Mouse (Mus musculus): ENCODE results near the gene Plin1. TPM values are rescaled to one million over a fixed set of nuclear protein-coding genes. Genes with fewer than 3 reads are reported as not detected.

The Plin1 gene
- total and polyA plus RNA-seq, 3 experiments, result not detected

DNA sequence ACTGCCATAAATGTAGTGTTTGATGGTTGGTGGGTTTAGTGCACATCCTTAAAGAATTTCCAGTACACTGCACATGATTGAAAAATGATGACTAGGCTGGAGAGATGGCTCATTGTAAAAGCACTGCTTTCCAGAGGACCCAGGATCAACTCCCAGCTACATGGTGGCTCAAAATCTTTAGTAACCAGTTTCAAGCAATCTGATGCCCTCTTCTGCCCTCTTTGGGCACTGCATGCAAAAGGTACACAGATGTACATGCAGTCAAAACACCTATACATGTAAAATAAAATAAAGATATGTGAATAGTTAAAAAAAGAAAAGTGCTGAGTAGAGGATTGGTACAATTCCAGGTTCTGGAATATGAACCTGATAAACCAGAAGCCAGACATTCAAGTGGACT is 53.5 kb downstream of the Plin1 start:
- H3K9me3 ChIP-seq (replicated peaks; ENCODE audit: low read length), result no peaks in the 10 kb centered on the region
- no peaks in the 10 kb centered on the region for H3K27me3 ChIP-seq (replicated peaks)
- no peak overlapping the region for H3K4me2 ChIP-seq (ENCODE audit: insufficient read depth, low read depth, poor library complexity, severe bottlenecking)
- DNase-seq (ENCODE audit: extremely low read depth), result peak; percentile 17
- no peak overlapping the region for H3K9ac ChIP-seq (ENCODE audit: insufficient read depth, low read depth)
- H3K79me2 ChIP-seq (replicated peaks; ENCODE audit: control insufficient read depth, extremely low read depth, insufficient read depth, poor library complexity, severe bottlenecking), result no peaks in the 10 kb centered on the region
- dilution Hi-C loops (cut with MboI; ENCODE audit: extremely low pct_ligation_motif_present, extremely low pct_unique_long_range_greater_than_20kb, low sequenced_read_pairs), result no loop called here
- TF ChIP-seq E2F4 (IDR thresholded peaks at IDR 0.05; ENCODE audit: insufficient replicate concordance, low read depth, low read length), result no peak
- TF ChIP-seq CTCF (conservative IDR thresholded peaks at IDR 0.05 in 1 of 2, IDR thresholded peaks at IDR 0.05 in 1 of 2; ENCODE audit: low read depth in 2 of 2, low read length in 2 of 2), result peak; percentile 23 to 41; a peak in 2 of 4 replicates
- H3K27ac ChIP-seq (ENCODE audit: insufficient read depth, low read depth), result no peak overlapping the region
- H3K4me1 ChIP-seq (ENCODE audit: control insufficient read depth in 1 of 2, insufficient read depth in 2 of 2), result no peaks in the 10 kb centered on the region
- H3K4me3 ChIP-seq (replicated peaks in 1 of 3; ENCODE audit: low read depth in 2 of 3, low read length in 2 of 3, poor library complexity in 1 of 3), result no peak overlapping the region
- H3K36me3 ChIP-seq (replicated peaks in 1 of 2; ENCODE audit: control insufficient read depth in 1 of 2, insufficient read depth in 1 of 2, low read length in 1 of 2), result peaks cover 51 to 90% of the 10 kb centered on the region in 2 experiments
- in situ Hi-C loops (cut with MboI; ENCODE audit: low pct_ligation_motif_present, low pct_unique_long_range_greater_than_20kb, low sequenced_read_pairs), result no loop called here

GRCm38 (mm10) chr7:79670900-79671604 is 61.7 kb downstream of the Plin1 start:
- H3K36me3 ChIP-seq (replicated peaks in 1 of 2; ENCODE audit: control insufficient read depth in 1 of 2, insufficient read depth in 1 of 2, low read length in 1 of 2), result peaks cover 43 to 88% of the 10 kb centered on the region in 2 experiments
- no peak for TF ChIP-seq SIN3A (IDR thresholded peaks at IDR 0.05; ENCODE audit: low read length)
- no peak for TF ChIP-seq CHD2 (IDR thresholded peaks at IDR 0.05; ENCODE audit: low read length)
- TF ChIP-seq HCFC1 (IDR thresholded peaks at IDR 0.05; ENCODE audit: low read depth, low read length), result no peak
- TF ChIP-seq JUND (conservative IDR thresholded peaks at IDR 0.05; ENCODE audit: low read depth, low read length), result no peak
- no peak for TF ChIP-seq BHLHE40 (IDR thresholded peaks at IDR 0.05; ENCODE audit: low read depth, low read length)
- TF ChIP-seq ZMIZ1 (IDR thresholded peaks at IDR 0.05; ENCODE audit: low read depth, low read length), result no peak
- no peak for TF ChIP-seq POLR2A (IDR thresholded peaks at IDR 0.05; ENCODE audit: low read depth, low read length)
- dilution Hi-C loops (cut with MboI; ENCODE audit: extremely low pct_ligation_motif_present, extremely low pct_unique_long_range_greater_than_20kb, low sequenced_read_pairs) (no loop called here), in situ Hi-C loops (cut with MboI; ENCODE audit: low pct_ligation_motif_present, low pct_unique_long_range_greater_than_20kb, low sequenced_read_pairs) (no loop called here)
- no peak for DNase-seq (ENCODE audit: extremely low read depth)
- no peak overlapping the region for H3K9ac ChIP-seq (ENCODE audit: insufficient read depth, low read depth)
- H3K79me2 ChIP-seq (replicated peaks; ENCODE audit: control insufficient read depth, extremely low read depth, insufficient read depth, poor library complexity, severe bottlenecking), result peaks cover 5% of the 10 kb centered on the region; the same call in 1 of the 2 replicates
- no peak overlapping the region for H3K4me3 ChIP-seq (replicated peaks in 1 of 3; ENCODE audit: low read depth in 2 of 3, low read length in 2 of 3, poor library complexity in 1 of 3)
- no peaks in the 10 kb centered on the region for H3K27me3 ChIP-seq (replicated peaks)
- H3K27ac ChIP-seq (ENCODE audit: insufficient read depth, low read depth), result no peak overlapping the region
- no peaks in the 10 kb centered on the region for H3K9me3 ChIP-seq (replicated peaks; ENCODE audit: low read length)
- H3K4me1 ChIP-seq (ENCODE audit: control insufficient read depth in 1 of 2, insufficient read depth in 2 of 2), result no peaks in the 10 kb centered on the region
- no peak overlapping the region for H3K4me2 ChIP-seq (ENCODE audit: insufficient read depth, low read depth, poor library complexity, severe bottlenecking)

Other genes starting within 250 kb of the Plin1 start
- not detected in 2 replicates for gene Rhcg, start 115.2 kb downstream of the Plin1 start, total RNA-seq (2012; rRNA removed)
- not detected in 2 replicates for gene Rhcg, start 115.2 kb downstream of the Plin1 start, total RNA-seq (2014; rRNA removed)
- gene Rhcg, start 115.2 kb downstream of the Plin1 start, polyA plus RNA-seq (2012; ENCODE audit: insufficient read length, low read depth), result not detected in 2 replicates
- 10.2 and 11.5 TPM in 2 replicates for gene Ticrr, start 72.7 kb downstream of the Plin1 start, total RNA-seq (2012; rRNA removed)
- 4.8 and 8.3 TPM in 2 replicates for gene Ticrr, start 72.7 kb downstream of the Plin1 start, total RNA-seq (2014; rRNA removed)
- 16.7 and 19.2 TPM in 2 replicates for gene Ticrr, start 72.7 kb downstream of the Plin1 start, polyA plus RNA-seq (2012; ENCODE audit: insufficient read length, low read depth)
- 7.1 and 8.1 TPM in 2 replicates for gene Kif7, start 17.2 kb downstream of the Plin1 start, total RNA-seq (2012; rRNA removed)
- 4.7 and 4.8 TPM in 2 replicates for gene Kif7, start 17.2 kb downstream of the Plin1 start, total RNA-seq (2014; rRNA removed)
- gene Kif7, start 17.2 kb downstream of the Plin1 start, polyA plus RNA-seq (2012; ENCODE audit: insufficient read length, low read depth), result 7.4 and 8.1 TPM in 2 replicates
- gene Pex11a, start 10.2 kb upstream of the Plin1 start, total RNA-seq (2012; rRNA removed), result 2.8 and 3.4 TPM in 2 replicates
- 1.5 and 2.1 TPM in 2 replicates for gene Pex11a, start 10.2 kb upstream of the Plin1 start, total RNA-seq (2014; rRNA removed)
- 4.3 and 4.8 TPM in 2 replicates for gene Pex11a, start 10.2 kb upstream of the Plin1 start, polyA plus RNA-seq (2012; ENCODE audit: insufficient read length, low read depth)
- 0.38 and 1.2 TPM in 2 replicates for gene Wdr93, start 10.3 kb upstream of the Plin1 start, total RNA-seq (2012; rRNA removed)
- 0.63 and 0.75 TPM in 2 replicates for gene Wdr93, start 10.3 kb upstream of the Plin1 start, total RNA-seq (2014; rRNA removed)
- 0.85 and 1.3 TPM in 2 replicates for gene Wdr93, start 10.3 kb upstream of the Plin1 start, polyA plus RNA-seq (2012; ENCODE audit: insufficient read length, low read depth)
- gene Mesp1, start 60.9 kb upstream of the Plin1 start, total RNA-seq (2012; rRNA removed), result not detected in 2 replicates
- not detected in 2 replicates for gene Mesp1, start 60.9 kb upstream of the Plin1 start, total RNA-seq (2014; rRNA removed)
- gene Mesp1, start 60.9 kb upstream of the Plin1 start, polyA plus RNA-seq (2012; ENCODE audit: insufficient read length, low read depth), result not detected in 2 replicates
- gene Mesp2, start 77.8 kb upstream of the Plin1 start, total RNA-seq (2012; rRNA removed), result not detected in 2 replicates
- gene Mesp2, start 77.8 kb upstream of the Plin1 start, total RNA-seq (2014; rRNA removed), result not detected in 2 replicates
- not detected in 2 replicates for gene Mesp2, start 77.8 kb upstream of the Plin1 start, polyA plus RNA-seq (2012; ENCODE audit: insufficient read length, low read depth)
- 0.13 and 0.25 TPM in 2 replicates for gene Anpep, start 128.2 kb upstream of the Plin1 start, total RNA-seq (2012; rRNA removed)
- gene Anpep, start 128.2 kb upstream of the Plin1 start, total RNA-seq (2014; rRNA removed), result not detected in 2 replicates
- gene Anpep, start 128.2 kb upstream of the Plin1 start, polyA plus RNA-seq (2012; ENCODE audit: insufficient read length, low read depth), result 0.45 and 0.60 TPM in 2 replicates
- 11.8 and 12.7 TPM in 2 replicates for gene Ap3s2, start 187.7 kb upstream of the Plin1 start, total RNA-seq (2012; rRNA removed)
- 14.4 and 14.9 TPM in 2 replicates for gene Ap3s2, start 187.7 kb upstream of the Plin1 start, total RNA-seq (2014; rRNA removed)
- 21.8 and 28.3 TPM in 2 replicates for gene Ap3s2, start 187.7 kb upstream of the Plin1 start, polyA plus RNA-seq (2012; ENCODE audit: insufficient read length, low read depth)
- gene Arpin, start 202.5 kb upstream of the Plin1 start, total RNA-seq (2012; rRNA removed), result not detected in 2 replicates
- gene Arpin, start 202.5 kb upstream of the Plin1 start, total RNA-seq (2014; rRNA removed), result not detected in 2 replicates
- not detected in 2 replicates for gene Arpin, start 202.5 kb upstream of the Plin1 start, polyA plus RNA-seq (2012; ENCODE audit: insufficient read length, low read depth)